Mouse (Mus musculus) layer of hippocampus, postnatal 14 days (tissue): ENCODE measurements around the gene Upb1. TPM values are rescaled to one million over a fixed set of nuclear protein-coding genes. Genes with fewer than 3 reads are reported as not detected.

Experiments used
- total RNA-seq, 2 experiments: library from RNA; stranded (reverse); gene quantifications; 2 replicates each; pipeline ENCODE4 v1.2.3; 2021

The Upb1 gene
- total RNA-seq, 2 experiments from 2014 or later = 0.23 to 0.62 TPM

Other genes starting within 250 kb of the Upb1 start
- 10 to 100 TPM; 46.5 to 49.5 TPM for gene Specc1l, start 189.0 kb upstream of the Upb1 start, total RNA-seq
- 1 to 10 TPM; 3.2 to 5.1 TPM for gene Adora2a, start 84.2 kb upstream of the Upb1 start, total RNA-seq
- gene Snrpd3, start 116.4 kb downstream of the Upb1 start, total RNA-seq = 10 to 100 TPM; 71.1 to 77.5 TPM
- 10 to 100 TPM; 21.3 to 22.4 TPM for gene Gucd1, start 116.9 kb downstream of the Upb1 start, total RNA-seq
- 10 to 100 TPM; 12.9 to 15.2 TPM for gene Lrrc75b, start 159.2 kb downstream of the Upb1 start, total RNA-seq
- 1 to 10 TPM; 2.0 to 2.8 TPM for gene Ggt1, start 160.5 kb downstream of the Upb1 start, total RNA-seq
- gene Ggt5, start 188.2 kb downstream of the Upb1 start, total RNA-seq = 1 to 10 TPM; 2.9 to 4.0 TPM
- gene Susd2, start 242.9 kb downstream of the Upb1 start, total RNA-seq = 1 to 10 TPM; 2.1 to 2.4 TPM